Mouse (Mus musculus) lung, postnatal 10 days (tissue): Measurements from ENCODE around the gene Rbbp8nl.
A peak's percentile ranks its signal among the peaks of the same experiment; 100 is the strongest.
"Not testable (repeated sequence)": the region's sequence is repeated elsewhere in the genome, so short reads cannot be mapped to it uniquely, and the experiment has no call there.

ENCODE experiments used
- DNase-seq: peaks from one replicate; pipeline ENCODE4 v3.0.0; 2021

Gene Rbbp8nl

GRCm38 (mm10) chr2:180279321-180279720, 10.4 kb downstream of the Rbbp8nl start:
- DNase-seq = no peak

- no peak for DNase-seq
These were observed 11.8 kb downstream of the Rbbp8nl start for GRCm38 (mm10) chr2:180277773-180278320.

- peak; percentile 56 for DNase-seq
These were observed 12.8 kb downstream of the Rbbp8nl start for GRCm38 (mm10) chr2:180276851-180277259.

- DNase-seq = no peak
These were observed 13.3 kb downstream of the Rbbp8nl start for GRCm38 (mm10) chr2:180276385-180276784.

- peak; percentile 96 for DNase-seq
These were observed 13.8 kb downstream of the Rbbp8nl start for GRCm38 (mm10) chr2:180275836-180276235.

- DNase-seq = no peak
These were observed 15.2 kb downstream of the Rbbp8nl start for GRCm38 (mm10) chr2:180274523-180274922.

- peak; percentile 96 for DNase-seq
These were observed 16.1 kb downstream of the Rbbp8nl start, which contains the start of gene Cables2 for GRCm38 (mm10) chr2:180273394-180274244. TSS of gene Cables2 (minus strand) at chr2:180273496.

GRCm38 (mm10) chr2:180272884-180273321, 16.8 kb downstream of the Rbbp8nl start:
- DNase-seq = peak; percentile 57

GRCm38 (mm10) chr2:180271804-180272395, 17.8 kb downstream of the Rbbp8nl start:
- no peak for DNase-seq

- peak; percentile 64 for DNase-seq
These were observed 19.0 kb downstream of the Rbbp8nl start for GRCm38 (mm10) chr2:180270537-180271255.

GRCm38 (mm10) chr2:180269329-180269728, 20.4 kb downstream of the Rbbp8nl start:
- DNase-seq = no peak

- no peak for DNase-seq
These were observed 21.7 kb downstream of the Rbbp8nl start for GRCm38 (mm10) chr2:180267955-180268354.

- no peak for DNase-seq
These were observed 26.8 kb downstream of the Rbbp8nl start for GRCm38 (mm10) chr2:180262891-180263290.

GRCm38 (mm10) chr2:180262441-180262840, 27.2 kb downstream of the Rbbp8nl start:
- DNase-seq = peak; percentile 61

GRCm38 (mm10) chr2:180261901-180262300, 27.8 kb downstream of the Rbbp8nl start:
- no peak for DNase-seq

GRCm38 (mm10) chr2:180260610-180261480, 28.8 kb downstream of the Rbbp8nl start:
- DNase-seq = no peak

- not testable (repeated sequence) for DNase-seq
These were observed 29.7 kb downstream of the Rbbp8nl start for GRCm38 (mm10) chr2:180259826-180260609.

GRCm38 (mm10) chr2:180258951-180259484, 30.7 kb downstream of the Rbbp8nl start:
- not testable (repeated sequence) for DNase-seq

GRCm38 (mm10) chr2:180257963-180258865, 31.5 kb downstream of the Rbbp8nl start:
- no peak for DNase-seq
